Mouse (Mus musculus): ENCODE results near the gene Gm973.
"Not testable (repeated sequence)": the region's sequence is repeated elsewhere in the genome, so short reads cannot be mapped to it uniquely, and the experiment has no call there.

Gene Gm973

DNA sequence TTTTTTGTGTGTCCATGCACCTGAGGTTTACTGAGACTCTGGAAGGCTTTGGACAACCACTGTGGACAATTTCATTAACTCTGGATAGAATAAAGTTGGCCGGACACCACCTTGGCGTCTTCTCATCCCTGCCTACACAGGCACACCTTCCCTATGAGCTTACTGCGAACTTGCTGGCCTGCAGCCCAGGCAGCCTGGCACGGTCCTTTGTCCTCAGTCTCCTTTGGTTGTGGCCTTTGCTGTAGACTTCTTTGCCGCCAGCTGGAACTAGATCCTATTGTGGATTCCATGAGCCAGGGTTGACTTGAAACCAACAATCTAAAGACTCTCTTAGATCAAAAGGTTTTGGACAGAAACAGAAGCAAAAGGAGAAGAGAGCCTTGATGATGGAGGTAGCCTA lies 109.3 kb downstream of the Gm973 start:
- no peak for DNase-seq (ENCODE audit: low spot score in 2 of 2)

DNA sequence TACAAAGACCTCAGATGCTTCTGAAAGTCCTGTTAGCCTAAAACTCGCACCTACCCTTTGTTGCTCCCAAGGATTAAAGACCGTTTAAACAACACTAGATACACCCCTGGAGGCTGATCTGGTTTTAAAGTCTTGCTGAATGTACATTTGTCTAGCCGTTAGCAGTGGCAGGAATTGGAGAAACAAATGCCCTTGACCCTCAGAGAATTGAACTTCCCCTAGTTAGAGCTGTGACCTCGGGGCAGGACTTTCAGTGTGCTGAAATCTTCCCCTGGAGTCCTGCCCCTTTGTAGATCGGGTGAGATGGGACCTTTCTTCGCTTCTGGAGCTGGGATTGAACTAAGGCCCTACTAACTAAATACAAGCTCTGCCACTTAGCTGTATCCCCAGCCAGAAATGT lies 113.1 kb downstream of the Gm973 start:
- no peak for DNase-seq (ENCODE audit: low spot score in 2 of 2)

DNA sequence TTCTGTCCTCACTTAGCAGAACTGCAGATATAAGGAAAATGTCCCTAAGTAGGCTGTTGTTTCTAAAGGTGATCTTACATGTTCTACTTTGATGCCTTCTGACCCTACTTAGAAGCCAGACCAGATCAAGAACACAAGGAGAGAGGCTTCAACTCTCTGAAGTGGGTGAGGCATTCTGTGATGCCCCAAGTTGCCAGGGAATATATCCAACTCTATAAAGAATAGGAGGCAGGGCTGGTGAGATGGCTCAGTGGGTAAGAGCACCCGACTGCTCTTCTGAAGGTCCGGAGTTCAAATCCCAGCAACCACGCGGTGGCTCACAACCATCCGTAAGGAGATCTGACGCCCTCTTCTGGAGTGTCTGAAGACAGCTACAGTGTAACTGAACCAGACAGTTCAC lies 114.3 kb downstream of the Gm973 start:
- not testable (repeated sequence) for DNase-seq (ENCODE audit: low spot score in 2 of 2)

DNA sequence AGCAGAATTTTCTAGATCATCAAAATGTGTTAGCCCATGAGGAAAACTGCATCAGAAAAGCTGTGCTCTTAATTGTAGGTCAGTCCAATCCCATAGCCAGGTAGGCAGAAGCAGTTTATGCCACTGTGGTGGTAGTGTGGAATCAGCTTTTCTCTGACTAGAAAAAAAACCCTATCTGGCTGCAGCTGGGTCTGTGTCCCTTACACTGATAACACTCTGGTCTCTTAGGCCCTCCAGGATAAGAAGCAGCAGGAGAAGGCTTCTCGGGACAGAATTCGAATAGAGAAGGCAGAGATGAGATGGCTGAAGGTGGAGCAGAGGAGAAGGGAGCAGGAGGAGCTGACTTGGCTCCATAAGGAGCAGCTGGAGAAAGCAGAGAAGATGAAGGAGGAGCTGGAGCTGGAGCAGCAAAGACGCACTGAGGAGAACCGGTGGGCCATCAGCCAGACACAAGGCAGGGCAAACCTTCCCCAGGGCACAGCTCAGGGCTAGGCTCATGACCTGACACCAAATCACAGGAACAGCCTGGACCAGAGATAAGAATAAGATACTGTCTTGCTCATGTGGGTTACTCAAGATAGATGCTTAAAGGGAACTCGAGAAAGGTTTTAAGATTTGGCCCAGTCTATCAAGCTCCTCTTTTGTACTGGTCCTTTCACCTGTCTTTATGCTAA lies 116.1 kb downstream of the Gm973 start:
- no peak for DNase-seq (ENCODE audit: low spot score in 2 of 2)

DNA sequence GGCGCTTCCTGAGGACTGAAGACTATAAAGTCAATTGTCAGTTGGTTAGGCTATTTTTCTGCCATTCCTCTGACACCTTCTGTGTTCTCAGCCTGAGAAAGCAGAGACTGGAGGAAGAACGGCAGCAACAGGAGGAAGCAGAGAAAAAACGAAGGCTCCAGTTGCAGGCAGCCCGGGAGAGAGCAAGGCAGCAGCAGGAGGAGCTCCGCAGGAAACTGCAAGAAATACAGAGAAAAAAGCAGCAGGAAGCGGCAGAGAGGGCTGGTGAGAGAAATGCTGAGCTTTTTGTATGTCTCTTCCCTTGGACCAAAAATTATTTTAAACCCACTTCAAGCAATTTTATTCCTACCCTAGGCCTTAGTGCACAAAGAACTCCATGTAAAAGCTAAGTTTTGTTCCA lies 117.0 kb downstream of the Gm973 start:
- DNase-seq (ENCODE audit: low spot score in 2 of 2), result peak; percentile 29 to 33

DNA sequence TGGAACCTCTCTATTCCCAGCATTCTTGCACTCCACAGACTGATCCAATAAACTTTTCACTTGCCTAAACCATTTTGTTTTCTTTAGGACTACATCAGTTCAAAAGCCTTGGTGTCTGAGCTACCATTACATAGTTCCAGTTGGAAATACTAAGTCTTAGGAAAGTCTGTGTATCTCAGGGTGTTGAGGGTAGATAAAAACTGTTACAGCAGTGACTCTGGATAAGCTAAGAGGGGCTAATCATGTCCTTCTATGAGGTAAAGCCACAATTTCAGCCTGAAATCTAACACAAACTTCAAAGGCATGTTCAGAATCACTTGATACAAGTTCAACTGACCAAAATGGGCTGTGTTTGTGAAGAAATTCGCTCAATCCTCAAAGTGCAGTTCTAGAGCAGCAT lies 120.3 kb downstream of the Gm973 start:
- DNase-seq (ENCODE audit: low spot score in 2 of 2), result no peak

DNA sequence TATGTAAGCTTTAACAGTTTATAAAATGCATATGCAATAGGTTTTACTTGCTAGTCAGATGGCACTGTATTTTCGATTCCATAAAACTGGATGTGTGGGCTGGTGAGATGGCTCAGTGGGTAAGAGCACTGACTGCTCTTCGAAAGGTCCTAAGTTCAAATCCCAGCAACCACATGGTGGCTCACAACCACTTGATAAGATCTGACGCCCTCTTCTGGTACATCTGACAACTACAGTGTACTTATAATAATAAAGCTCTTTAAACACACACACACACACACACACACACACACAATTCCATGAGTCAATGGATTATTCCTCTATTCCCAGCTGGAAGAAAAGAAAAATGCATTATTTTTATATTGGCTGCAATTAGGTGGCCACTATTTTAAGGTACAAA lies 122.3 kb downstream of the Gm973 start:
- no peak for DNase-seq (ENCODE audit: low spot score in 2 of 2)

DNA sequence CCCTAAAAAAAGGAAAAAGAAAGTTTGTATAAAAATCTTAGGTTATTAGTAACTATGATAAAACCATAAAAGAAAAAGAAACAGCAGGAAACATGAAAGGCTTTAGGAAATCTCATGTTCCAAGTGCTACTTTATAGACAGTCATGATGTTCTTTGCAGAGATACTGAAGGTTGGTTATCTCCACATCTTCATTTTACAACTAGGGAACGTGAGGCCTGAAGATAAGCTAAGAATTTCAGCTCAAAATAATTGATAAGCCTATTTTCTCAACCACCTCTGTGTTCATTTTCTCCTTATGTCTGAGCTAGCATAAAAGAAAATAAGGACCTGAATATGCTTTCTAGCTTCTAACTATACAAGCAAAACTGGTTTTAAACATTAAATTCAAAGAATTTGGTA lies 126.4 kb downstream of the Gm973 start:
- no peak for DNase-seq (ENCODE audit: low spot score in 2 of 2)

DNA sequence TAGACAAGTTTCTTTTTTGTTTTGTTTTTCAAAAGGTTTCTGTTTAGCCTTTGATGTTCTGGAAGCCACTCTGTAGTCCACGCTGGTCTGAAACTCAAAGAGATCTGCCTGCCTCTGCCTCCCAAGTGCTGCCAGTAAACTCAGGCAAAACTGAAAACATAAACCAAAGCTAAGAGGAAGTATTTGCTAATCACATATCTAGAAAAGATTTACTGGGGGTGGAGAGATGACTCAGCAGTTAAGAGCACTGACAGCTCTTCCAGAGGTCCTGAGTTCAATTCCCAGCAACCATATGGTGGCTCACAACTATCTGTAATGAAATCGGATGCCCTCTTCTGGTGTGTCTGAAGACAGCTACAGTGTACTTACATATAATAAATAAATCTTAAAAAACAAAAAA lies 130.4 kb downstream of the Gm973 start:
- not testable (repeated sequence) for DNase-seq (ENCODE audit: low spot score in 2 of 2)

DNA sequence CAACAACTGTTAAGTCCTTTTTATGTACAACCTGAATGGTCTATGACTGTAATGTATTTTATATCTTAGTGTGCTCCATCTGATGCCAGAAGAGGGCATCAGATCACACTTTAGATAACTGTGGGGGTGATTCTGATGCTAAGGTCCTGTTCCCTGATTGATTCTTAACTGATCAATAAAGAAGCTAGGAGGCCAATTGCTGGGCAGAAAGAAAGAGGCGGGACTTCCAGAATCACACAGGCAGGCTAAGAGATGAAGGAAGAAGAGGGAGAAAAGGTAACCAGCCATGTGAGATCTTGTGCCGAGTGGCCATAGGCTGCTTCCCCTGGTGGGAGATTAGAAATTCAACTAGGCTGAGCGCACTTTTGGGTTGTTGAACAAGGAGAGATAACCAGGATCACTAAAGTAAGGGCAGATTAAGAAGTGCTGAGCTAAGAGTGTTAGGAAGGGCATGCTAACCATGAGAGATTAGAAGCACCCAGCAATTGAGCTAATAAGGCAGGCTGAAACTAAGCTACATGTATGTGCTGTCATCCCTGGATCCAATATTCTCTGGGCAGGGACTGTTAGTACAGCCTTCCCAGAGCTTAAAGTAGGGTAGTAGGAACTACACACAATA lies 135.2 kb downstream of the Gm973 start:
- no peak for DNase-seq (ENCODE audit: low spot score in 2 of 2)

DNA sequence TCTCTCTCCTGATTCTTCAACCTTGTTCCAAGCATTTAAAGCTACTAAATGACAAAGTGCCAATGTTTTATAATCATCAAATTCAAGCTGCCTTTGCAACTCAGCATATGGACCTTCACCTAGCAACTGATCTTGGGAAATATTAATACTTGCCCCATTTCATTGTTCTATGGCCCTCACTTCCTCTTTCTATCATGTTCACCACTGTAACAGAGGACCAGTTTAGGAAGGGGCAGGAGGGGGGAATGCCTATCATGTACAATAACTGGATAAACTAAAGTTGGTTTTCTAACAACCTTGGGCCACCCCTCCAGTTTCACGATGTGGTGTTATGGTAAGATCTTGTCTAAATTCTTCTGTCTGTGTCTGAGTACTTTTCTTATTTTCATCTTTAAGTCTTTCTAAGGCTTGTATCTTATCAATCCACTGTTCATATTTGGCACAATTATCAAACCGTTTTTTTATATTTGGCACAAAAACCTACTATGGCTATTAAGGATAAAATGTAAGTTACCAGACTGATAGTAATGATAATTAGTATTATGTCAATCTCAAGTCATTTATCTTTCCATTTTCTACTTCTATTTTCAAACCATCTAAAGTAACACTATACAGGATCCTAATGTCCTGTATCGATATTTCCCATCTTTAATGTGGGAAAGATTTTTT lies 137.3 kb downstream of the Gm973 start:
- DNase-seq (ENCODE audit: low spot score in 2 of 2), result no peak

DNA sequence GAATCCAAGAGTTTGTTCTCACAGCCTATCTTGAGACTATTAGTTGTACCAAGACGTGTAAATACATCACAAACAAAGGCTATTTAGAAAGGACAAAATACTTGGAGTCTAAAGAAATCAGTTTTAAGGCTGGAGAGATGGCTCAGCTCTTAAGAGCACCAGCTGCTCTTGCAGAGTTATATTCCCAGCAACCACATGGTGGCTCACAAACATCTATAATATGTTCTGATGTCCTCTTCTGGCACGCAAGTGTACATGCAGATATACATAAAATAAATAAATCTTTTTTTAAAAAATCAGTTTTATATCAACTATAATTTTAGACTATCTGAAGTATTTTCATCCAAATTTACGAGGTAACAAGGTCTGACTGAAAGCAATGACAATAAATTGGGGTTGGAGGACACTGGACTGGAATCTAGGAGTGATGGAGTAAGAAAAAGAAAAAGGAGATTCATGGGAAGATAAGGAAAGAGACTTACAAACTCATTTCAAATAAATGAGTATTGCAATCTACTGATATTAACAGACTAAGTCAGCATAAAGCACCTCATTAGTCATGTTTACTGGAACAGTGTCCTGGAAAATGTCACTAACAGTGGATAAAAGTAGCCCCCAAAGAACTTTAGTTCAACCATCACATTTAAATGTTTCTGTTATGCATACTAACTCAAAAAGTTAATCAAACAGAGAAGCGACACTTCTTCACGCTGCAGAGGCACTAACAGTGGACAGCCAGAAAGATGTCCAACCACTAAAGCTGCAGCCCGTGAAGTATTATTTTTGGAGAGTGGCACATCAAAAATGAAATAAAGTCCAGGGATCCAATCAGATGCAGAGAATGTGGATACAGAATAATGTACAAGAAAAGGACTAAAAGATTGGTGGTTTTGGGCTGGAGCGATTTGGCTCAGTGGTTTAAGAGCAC lies 140.4 kb downstream of the Gm973 start:
- no peak for DNase-seq (ENCODE audit: low spot score in 2 of 2)

DNA sequence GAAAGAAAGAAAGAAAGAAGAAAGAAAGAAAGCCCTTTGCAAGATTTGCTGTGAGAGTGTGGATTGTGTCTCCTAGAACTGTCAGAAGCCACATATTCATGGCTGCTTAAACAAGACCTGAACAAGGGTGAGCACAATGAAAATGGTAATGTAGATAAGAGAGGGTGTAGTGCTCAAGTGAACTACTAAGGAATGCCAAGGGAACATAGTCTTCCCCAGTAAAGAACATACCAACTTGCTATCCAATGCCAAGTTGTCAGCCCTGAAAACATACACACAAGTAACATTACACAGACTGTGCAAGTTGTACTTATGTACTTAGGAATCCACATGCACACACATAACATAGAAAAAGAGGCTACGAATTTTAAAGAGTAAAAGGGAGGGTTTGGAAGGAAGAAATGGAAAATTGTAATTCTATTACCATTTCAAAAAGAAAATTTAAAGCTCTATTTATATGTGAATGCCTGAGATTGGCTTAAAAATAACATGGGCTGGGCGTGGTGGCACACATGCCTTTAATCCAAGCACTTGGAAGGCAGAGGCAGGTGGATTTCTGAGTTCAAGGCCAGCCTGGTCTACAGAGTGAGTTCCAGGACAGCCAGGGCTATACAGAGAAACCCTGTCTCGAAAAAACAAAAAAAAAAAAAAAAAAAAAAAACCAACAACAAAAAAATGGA lies 147.5 kb downstream of the Gm973 start:
- no peak for DNase-seq (ENCODE audit: low spot score in 2 of 2)

DNA sequence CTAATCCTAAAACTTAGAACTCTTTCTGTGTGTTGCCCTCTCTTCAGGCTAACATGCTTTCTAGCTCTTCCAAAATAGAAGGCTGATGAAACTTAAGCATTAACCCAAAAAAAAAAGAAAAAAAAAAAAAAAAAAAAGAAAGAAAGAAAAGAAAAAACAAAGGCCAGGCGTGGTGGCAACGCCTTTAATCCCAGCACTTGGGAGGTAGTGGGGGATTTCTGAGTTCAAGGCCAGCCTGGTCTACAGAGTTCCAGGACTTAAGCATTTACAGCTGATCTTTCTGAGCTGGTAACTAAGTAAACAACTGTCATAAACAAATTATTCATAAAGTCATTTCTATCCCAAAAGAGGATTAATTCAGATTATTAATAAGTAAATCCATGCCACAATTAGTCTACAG lies 152.8 kb downstream of the Gm973 start:
- DNase-seq (ENCODE audit: low spot score in 2 of 2), result no peak

DNA sequence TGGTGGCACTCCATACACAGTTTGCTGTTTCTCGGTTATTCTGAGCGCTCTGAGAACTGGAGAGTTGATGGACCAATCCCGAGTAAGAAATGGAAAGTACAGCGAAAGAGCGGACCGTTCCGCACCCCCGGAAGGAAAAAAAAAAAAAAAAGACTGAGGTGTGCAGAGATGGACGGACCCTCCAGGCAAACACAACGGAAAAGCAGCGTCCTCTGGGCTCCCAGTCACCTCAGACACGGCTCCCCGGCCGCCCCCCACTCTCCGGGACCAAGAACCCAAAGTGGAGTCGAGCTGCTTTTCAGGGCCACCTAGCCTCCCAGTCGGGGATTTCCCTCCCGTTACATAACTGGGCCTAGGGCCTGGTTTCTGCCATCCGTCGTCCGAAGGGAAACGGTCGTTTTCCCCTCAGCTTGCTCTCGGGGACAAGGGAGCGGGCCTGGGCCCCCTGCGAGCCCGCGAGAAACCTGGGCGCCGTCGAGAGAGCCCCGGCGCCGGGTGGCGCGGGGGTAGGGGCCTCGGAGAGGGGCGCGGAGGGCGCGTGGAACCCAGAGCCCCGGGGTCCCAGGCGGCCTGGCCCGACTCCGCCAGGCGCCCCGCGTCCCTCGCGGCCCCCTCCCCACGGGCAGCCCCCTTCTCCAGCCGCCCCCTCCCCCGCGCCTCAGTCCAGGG lies 154.0 kb downstream of the Gm973 start:
- peak; percentile 27 to 46 for DNase-seq (ENCODE audit: low spot score in 2 of 2)

DNA sequence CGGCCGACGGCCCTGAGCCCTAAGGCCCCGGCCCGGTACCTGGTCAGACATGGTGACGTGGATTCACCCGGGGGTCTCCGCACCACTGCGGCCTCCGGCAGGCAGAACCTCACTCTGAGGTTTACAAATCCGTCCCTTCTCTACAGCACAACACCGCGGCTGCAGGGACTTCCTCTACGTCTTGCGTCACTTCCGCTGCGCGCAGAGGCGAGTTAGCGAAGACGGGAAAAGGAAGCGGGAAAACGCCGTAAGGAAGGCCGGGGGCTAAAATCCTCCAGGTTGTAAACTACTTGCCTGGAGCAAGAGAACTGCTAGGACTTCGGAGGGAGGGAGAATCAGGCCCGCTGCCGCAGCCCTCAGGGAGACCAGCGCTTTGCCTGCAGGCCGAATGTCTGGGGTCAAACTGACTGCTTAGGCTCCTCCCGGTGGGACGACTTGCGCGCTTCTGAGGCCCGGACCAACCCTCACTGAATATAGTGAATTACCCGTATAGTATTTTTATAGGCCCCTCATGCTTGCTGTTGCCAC lies 154.6 kb downstream of the Gm973 start, which contains the start of gene Sumo1:
Gene Sumo1 (minus strand): TSS at position 194 of the 528 bp plus-strand sequence.
- peak; percentile 93 to 94 for DNase-seq (ENCODE audit: low spot score in 2 of 2)

DNA sequence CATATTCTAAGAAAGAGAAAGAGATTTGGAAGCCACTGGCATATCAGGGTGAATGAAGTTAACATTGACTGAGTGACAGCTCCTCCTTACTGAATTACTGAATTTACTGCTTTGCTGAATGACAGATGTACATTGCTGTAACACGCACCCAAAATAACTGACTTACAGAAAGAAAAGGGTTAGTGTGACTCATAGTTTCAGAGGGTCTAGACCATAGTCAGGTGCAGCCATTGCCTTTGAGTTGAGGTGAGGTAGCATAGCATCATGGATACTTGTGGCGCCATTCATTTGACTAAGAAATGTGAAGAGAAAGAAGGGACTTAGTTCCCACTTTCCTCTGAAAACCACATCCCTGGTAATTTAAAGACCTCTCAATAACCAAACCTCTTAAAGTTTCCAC lies 157.6 kb downstream of the Gm973 start:
- no peak for DNase-seq (ENCODE audit: low spot score in 2 of 2)

DNA sequence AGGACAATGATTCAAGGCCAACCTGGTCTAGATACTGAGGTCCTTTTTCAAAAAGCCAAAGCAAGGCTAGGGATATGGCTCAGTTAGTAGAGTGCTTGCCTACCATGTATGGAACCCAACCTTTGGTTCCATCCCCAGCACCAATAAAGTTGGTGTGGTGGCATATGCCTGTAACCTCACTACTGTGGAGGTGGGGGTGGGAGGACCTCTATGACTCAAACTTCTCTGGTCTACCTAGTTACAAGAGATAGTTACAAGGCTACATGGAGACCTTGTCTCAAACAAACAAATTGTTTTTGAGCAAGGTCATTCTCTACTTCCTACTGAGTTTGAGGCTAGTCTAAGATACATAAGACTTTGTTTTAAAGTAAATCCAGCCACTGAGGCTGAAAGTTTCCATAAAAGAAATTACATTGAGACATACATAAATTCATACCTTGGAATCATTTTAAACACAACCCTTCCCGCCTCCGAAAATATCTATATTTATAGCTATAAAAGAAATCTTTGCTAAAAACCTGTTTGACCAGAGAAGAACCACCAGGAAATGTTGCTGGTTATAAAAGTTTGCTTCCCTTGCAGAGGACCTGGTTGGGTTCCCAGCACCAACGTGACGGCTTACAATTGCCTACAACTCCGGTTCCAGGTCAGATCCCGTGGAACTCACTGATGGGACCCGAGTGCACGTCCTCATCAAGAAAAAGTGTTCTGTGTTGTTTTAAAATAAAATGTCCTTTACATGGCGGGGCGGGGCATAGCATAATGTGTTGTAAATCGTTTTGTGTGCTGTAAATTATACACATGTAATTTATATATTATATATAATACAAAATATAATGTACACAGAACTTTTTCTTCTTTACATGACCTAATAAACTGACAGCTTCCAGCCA lies 168.1 kb downstream of the Gm973 start:
- peak; percentile 32 to 49 for DNase-seq (ENCODE audit: low spot score in 2 of 2)
